ENCODE assay signal across 20 mouse cellular contexts in the genomic region with DNA sequence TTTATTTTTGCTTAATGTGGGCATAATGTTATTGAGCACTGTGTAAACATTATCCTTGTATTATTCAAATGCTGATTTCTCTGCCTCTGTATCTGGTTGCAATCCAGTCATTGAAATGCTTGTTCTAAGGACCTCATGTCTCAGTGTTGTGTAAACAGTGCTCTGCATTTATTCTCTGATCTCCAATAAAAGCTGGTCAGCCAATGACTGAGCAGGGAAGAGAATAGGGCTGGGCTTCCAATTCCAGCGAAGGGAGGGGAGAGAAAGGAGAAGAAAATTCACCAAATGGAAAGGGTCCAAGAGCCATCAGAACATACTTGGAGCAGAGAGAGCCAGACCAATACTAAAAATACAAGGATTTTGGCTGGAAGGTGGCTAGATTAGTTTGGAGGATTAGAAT. TPM values are rescaled to one million over a fixed set of nuclear protein-coding genes. Genes with fewer than 3 reads are reported as not detected.
DNase-seq lines count a peak whose midpoint lies in the region; ATAC-seq and TF ChIP-seq lines count a peak whose summit lies in the region.
"Had no signal": no experiment of that assay in that cellular context is flagged by ENCODE, and none has a peak within 500 bp of the region (broad histone marks: within the 10 kb centered on the region; RNA-seq: fewer than 3 reads in every experiment).

No protein-coding gene starts in this region.

- H3K4me3 ChIP-seq in forebrain, embryonic 15.5 days, result no peak overlapping the region
- H3K4me3 ChIP-seq in forebrain, embryonic 10.5 days, result no peak overlapping the region
- H3K4me3 ChIP-seq in kidney, postnatal 0 days (replicated peaks; ENCODE audit: low read depth, low read length), result no peak overlapping the region
- no peak overlapping the region for H3K4me3 ChIP-seq in kidney, embryonic 16.5 days (ENCODE audit: low read length)
- no peak overlapping the region for H3K4me3 ChIP-seq in midbrain, embryonic 11.5 days (ENCODE audit: low read depth, low read length)
- H3K4me3 ChIP-seq in midbrain, postnatal 0 days (ENCODE audit: low read depth, low read length), result no peak overlapping the region
- H3K4me3 ChIP-seq: embryonic facial prominence, embryonic 13.5 days; heart, adult 2 months; heart, embryonic 12.5 days; hindbrain, embryonic 12.5 days had no signal

- H3K9ac ChIP-seq in forebrain, embryonic 15.5 days (replicated peaks), result no peak overlapping the region
- no peak overlapping the region for H3K9ac ChIP-seq in kidney, postnatal 0 days (ENCODE audit: low read depth, low read length)
- no peak overlapping the region for H3K9ac ChIP-seq in kidney, embryonic 16.5 days (replicated peaks; ENCODE audit: low read length)
- H3K9ac ChIP-seq in midbrain, embryonic 11.5 days (ENCODE audit: low read length), result no peak overlapping the region
- no peak overlapping the region for H3K9ac ChIP-seq in midbrain, postnatal 0 days (replicated peaks; ENCODE audit: low read length, poor library complexity, severe bottlenecking)
- H3K9ac ChIP-seq: embryonic facial prominence, embryonic 13.5 days; heart, embryonic 12.5 days; hindbrain, embryonic 12.5 days had no signal

- H3K4me2 ChIP-seq in forebrain, embryonic 15.5 days (replicated peaks), result no peak overlapping the region
- no peak overlapping the region for H3K4me2 ChIP-seq in kidney, postnatal 0 days (ENCODE audit: low read length)
- no peak overlapping the region for H3K4me2 ChIP-seq in kidney, embryonic 16.5 days (replicated peaks; ENCODE audit: low read depth, low read length)
- no peak overlapping the region for H3K4me2 ChIP-seq in midbrain, embryonic 11.5 days
- no peak overlapping the region for H3K4me2 ChIP-seq in midbrain, postnatal 0 days (ENCODE audit: low read depth, low read length, poor library complexity, severe bottlenecking)
- H3K4me2 ChIP-seq: embryonic facial prominence, embryonic 13.5 days; heart, embryonic 12.5 days; hindbrain, embryonic 12.5 days had no signal

- no peak for TF ChIP-seq CTCF in kidney, postnatal 0 days (IDR thresholded peaks at IDR 0.05; ENCODE audit: low read depth)
- TF ChIP-seq CTCF in midbrain, postnatal 0 days (IDR thresholded peaks at IDR 0.05), result no peak

- ATAC-seq in forebrain, embryonic 15.5 days (replicated peaks), result 0 out of 2 replicates have a peak, but pooled peaks have one; percentile 38
- no peak for ATAC-seq in kidney, postnatal 0 days (replicated peaks; ENCODE audit: low FRiP score, low read depth)
- no peak for ATAC-seq in kidney, embryonic 16.5 days (ENCODE audit: low FRiP score, low TSS enrichment)
- ATAC-seq in midbrain, embryonic 11.5 days (ENCODE audit: low FRiP score), result 0 out of 2 replicates have a peak, but pooled peaks have one; percentile 22
- no peak for ATAC-seq in midbrain, postnatal 0 days (ENCODE audit: low FRiP score)
- ATAC-seq: activated CD4-positive, CD25-positive, alpha-beta regulatory T cell, adult 4 months; hindbrain, embryonic 16.5 days; Patski had no signal

- H3K27me3 ChIP-seq in forebrain, embryonic 15.5 days, result no peaks in the 10 kb centered on the region
- H3K27me3 ChIP-seq in forebrain, embryonic 10.5 days (ENCODE audit: poor library complexity, severe bottlenecking), result no peaks in the 10 kb centered on the region
- no peaks in the 10 kb centered on the region for H3K27me3 ChIP-seq in kidney, postnatal 0 days (ENCODE audit: insufficient read depth, low read length)
- no peaks in the 10 kb centered on the region for H3K27me3 ChIP-seq in kidney, embryonic 16.5 days (ENCODE audit: insufficient read depth, low read length)
- no peaks in the 10 kb centered on the region for H3K27me3 ChIP-seq in midbrain, embryonic 11.5 days (ENCODE audit: control insufficient read depth, insufficient read depth, low read length)
- H3K27me3 ChIP-seq in midbrain, postnatal 0 days (ENCODE audit: insufficient read depth, low read length), result no peaks in the 10 kb centered on the region
- H3K27me3 ChIP-seq: CH12.LX; embryonic facial prominence, embryonic 13.5 days; heart, embryonic 12.5 days; hindbrain, embryonic 12.5 days; Patski had no signal

- H3K9me3 ChIP-seq in forebrain, embryonic 15.5 days, result no peaks in the 10 kb centered on the region
- H3K9me3 ChIP-seq in forebrain, embryonic 10.5 days, result no peaks in the 10 kb centered on the region
- H3K9me3 ChIP-seq in kidney, postnatal 0 days (replicated peaks; ENCODE audit: low read length), result no peaks in the 10 kb centered on the region
- H3K9me3 ChIP-seq in kidney, embryonic 16.5 days (ENCODE audit: low read length), result peaks cover 3% of the 10 kb centered on the region; the same call in 1 of the 2 replicates
- no peaks in the 10 kb centered on the region for H3K9me3 ChIP-seq in midbrain, embryonic 11.5 days (ENCODE audit: control insufficient read depth, low read length)
- no peaks in the 10 kb centered on the region for H3K9me3 ChIP-seq in midbrain, postnatal 0 days (ENCODE audit: low read length)
- H3K9me3 ChIP-seq: embryonic facial prominence, embryonic 13.5 days; heart, embryonic 12.5 days; hindbrain, embryonic 12.5 days had no signal

- no peak for DNase-seq in forebrain, embryonic 10.5 days (ENCODE audit: extremely low spot score, low spot score)
- DNase-seq in kidney, postnatal 0 days (ENCODE audit: low spot score), result peak; percentile 16
- DNase-seq in midbrain, embryonic 11.5 days (ENCODE audit: low spot score, missing footprints), result peak; percentile 10
- no peak for DNase-seq in midbrain, postnatal 0 days (ENCODE audit: low spot score)
- DNase-seq: adrenal gland, postnatal 14 days; cerebellum, adult 18-20 months; cerebellum, adult 9-11 months; cerebellum, postnatal 36 days; gastrocnemius, postnatal 10 days; heart, adult 2 months; heart, postnatal 36 days had no signal

- 9% methylated on average over 1 of the region's 1 CpGs for WGBS in forebrain, embryonic 15.5 days
- 62% methylated on average over 1 of the region's 1 CpGs for WGBS in forebrain, embryonic 10.5 days
- 33% methylated on average over 1 of the region's 1 CpGs for WGBS in kidney, postnatal 0 days
- 40% methylated on average over 1 of the region's 1 CpGs for WGBS in kidney, embryonic 16.5 days
- 29% methylated on average over 1 of the region's 1 CpGs for WGBS in midbrain, embryonic 11.5 days
- 30% methylated on average over 1 of the region's 1 CpGs for WGBS in midbrain, postnatal 0 days

- no peaks in the 10 kb centered on the region for H3K36me3 ChIP-seq in forebrain, embryonic 15.5 days
- H3K36me3 ChIP-seq in forebrain, embryonic 10.5 days (replicated peaks), result no peaks in the 10 kb centered on the region
- no peaks in the 10 kb centered on the region for H3K36me3 ChIP-seq in kidney, postnatal 0 days (ENCODE audit: insufficient read depth, low read length)
- no peaks in the 10 kb centered on the region for H3K36me3 ChIP-seq in kidney, embryonic 16.5 days (ENCODE audit: insufficient read depth, low read length)
- no peaks in the 10 kb centered on the region for H3K36me3 ChIP-seq in midbrain, embryonic 11.5 days (ENCODE audit: control insufficient read depth, insufficient read depth, low read length)
- no peaks in the 10 kb centered on the region for H3K36me3 ChIP-seq in midbrain, postnatal 0 days (ENCODE audit: insufficient read depth, low read length)
- H3K36me3 ChIP-seq: embryonic facial prominence, embryonic 13.5 days; heart, embryonic 12.5 days; hindbrain, embryonic 12.5 days had no signal

- H3K27ac ChIP-seq in forebrain, embryonic 15.5 days (replicated peaks), result no peak overlapping the region
- no peak overlapping the region for H3K27ac ChIP-seq in forebrain, embryonic 10.5 days
- H3K27ac ChIP-seq in kidney, postnatal 0 days, result no peak overlapping the region
- no peak overlapping the region for H3K27ac ChIP-seq in kidney, embryonic 16.5 days (ENCODE audit: low read length)
- H3K27ac ChIP-seq in midbrain, embryonic 11.5 days (ENCODE audit: low read depth, low read length), result no peak overlapping the region
- H3K27ac ChIP-seq in midbrain, postnatal 0 days (ENCODE audit: low read depth, low read length), result no peak overlapping the region
- H3K27ac ChIP-seq: embryonic facial prominence, embryonic 13.5 days; heart, adult 2 months; hindbrain, embryonic 12.5 days had no signal

- H3K4me1 ChIP-seq in forebrain, embryonic 15.5 days, result no peaks in the 10 kb centered on the region
- no peaks in the 10 kb centered on the region for H3K4me1 ChIP-seq in forebrain, embryonic 10.5 days
- H3K4me1 ChIP-seq in kidney, postnatal 0 days (replicated peaks; ENCODE audit: insufficient read depth, low read length), result no peaks in the 10 kb centered on the region
- no peaks in the 10 kb centered on the region for H3K4me1 ChIP-seq in kidney, embryonic 16.5 days (ENCODE audit: insufficient read depth, low read length)
- no peaks in the 10 kb centered on the region for H3K4me1 ChIP-seq in midbrain, embryonic 11.5 days (ENCODE audit: control insufficient read depth, insufficient read depth, low read length)
- no peaks in the 10 kb centered on the region for H3K4me1 ChIP-seq in midbrain, postnatal 0 days (ENCODE audit: insufficient read depth, low read length)
- H3K4me1 ChIP-seq: embryonic facial prominence, embryonic 13.5 days; heart, embryonic 12.5 days; hindbrain, embryonic 12.5 days had no signal

RNA-seq across cellular contexts. Expression of a gene that starts 17.1 kb away (rescaled TPM):
- polyA plus RNA-seq in forebrain, embryonic 15.5 days (2015; fragmentation: Nextera tagmentation; extraction: Ambion mirVana), result 147 and 152 TPM in 2 replicates
- 126 and 127 TPM in 2 replicates for polyA plus RNA-seq in forebrain, embryonic 10.5 days (2016; fragmentation: Nextera tagmentation; extraction: Ambion mirVana)
- 60.9 and 69.0 TPM in 2 replicates for polyA plus RNA-seq in kidney, postnatal 0 days (2015; fragmentation: Nextera tagmentation; extraction: Ambion mirVana)
- 121 and 125 TPM in 2 replicates for polyA plus RNA-seq in kidney, embryonic 16.5 days (2015; fragmentation: Nextera tagmentation; extraction: Ambion mirVana)
- 57.6 and 61.2 TPM in 2 replicates for polyA plus RNA-seq in midbrain, embryonic 11.5 days (2014; fragmentation: Nextera tagmentation; extraction: Ambion mirVana)
- 66.9 and 70.7 TPM in 2 replicates for total RNA-seq in midbrain, postnatal 0 days (2014; rRNA removed)
- 35.3 and 41.8 TPM in 2 replicates for polyA plus RNA-seq in midbrain, postnatal 0 days (2015; fragmentation: Nextera tagmentation; extraction: Ambion mirVana)

RNA-seq across cellular contexts. Expression of a gene that starts 38.1 kb away (rescaled TPM):
- 8.7 and 10.5 TPM in 2 replicates for polyA plus RNA-seq in forebrain, embryonic 15.5 days (2015; fragmentation: Nextera tagmentation; extraction: Ambion mirVana)
- 4.3 and 4.9 TPM in 2 replicates for polyA plus RNA-seq in forebrain, embryonic 10.5 days (2016; fragmentation: Nextera tagmentation; extraction: Ambion mirVana)
- 15.8 and 16.4 TPM in 2 replicates for polyA plus RNA-seq in kidney, postnatal 0 days (2015; fragmentation: Nextera tagmentation; extraction: Ambion mirVana)
- polyA plus RNA-seq in kidney, embryonic 16.5 days (2015; fragmentation: Nextera tagmentation; extraction: Ambion mirVana), result 11.6 and 13.2 TPM in 2 replicates
- 6.4 and 7.6 TPM in 2 replicates for polyA plus RNA-seq in midbrain, embryonic 11.5 days (2014; fragmentation: Nextera tagmentation; extraction: Ambion mirVana)
- 9.1 and 11.0 TPM in 2 replicates for total RNA-seq in midbrain, postnatal 0 days (2014; rRNA removed)
- 6.8 and 7.3 TPM in 2 replicates for polyA plus RNA-seq in midbrain, postnatal 0 days (2015; fragmentation: Nextera tagmentation; extraction: Ambion mirVana)

Comparison
In these comparisons a context has a peak if more than half of its experiments do, and no peak if none do; other contexts are left out.
1. ATAC-seq: peak in forebrain, embryonic 15.5 days (single experiment) and midbrain, embryonic 11.5 days (single experiment); none in kidney, postnatal 0 days (single experiment), kidney, embryonic 16.5 days (single experiment) and midbrain, postnatal 0 days (single experiment).
2. DNase-seq: peak in kidney, postnatal 0 days (single experiment) and midbrain, embryonic 11.5 days (single experiment); none in forebrain, embryonic 10.5 days (single experiment) and midbrain, postnatal 0 days (single experiment).